Mouse (Mus musculus) embryonic facial prominence, embryonic 11.5 days (tissue): ENCODE measurements at regions not wholly inside any gene's neighbourhood (a gene's known extent, or its start where the extent isn't known, plus 50 kb on each side); places are given as distances from the start of the nearest gene placed in this dataset.

Experiments
- ATAC-seq: fragments of 200-750 bp; cut with Nextera tagmentation; replicated peaks from 2 replicates; pipeline ENCODE4 v1.8.0; 2017; ENCODE audit warnings: low read depth; ENCODE audit not compliant: insufficient number of reproducible peaks, low FRiP score, low TSS enrichment
- DNase-seq: peaks from one replicate; pipeline ENCODE4 v3.0.0-alpha.2; 2015; ENCODE audit warnings: low spot score
- H3K27ac ChIP-seq: fragments of 300-500 bp; sonication (generic); replicated peaks from 2 replicates; pipeline ENCODE4 v1.5.1; 2014; ENCODE audit warnings: mild to moderate bottlenecking, low read depth, low read length, control low read depth
- H3K27me3 ChIP-seq: fragments of 300-500 bp; sonication (generic); 2 replicates; pipeline ENCODE4 v1.6.1; 2014; ENCODE audit warnings: mild to moderate bottlenecking, low read length, moderate library complexity, mixed read lengths; ENCODE audit not compliant: control insufficient read depth, insufficient read depth
- H3K36me3 ChIP-seq: fragments of 300-500 bp; sonication (generic); replicated peaks from 2 replicates; pipeline ENCODE4 v1.6.1; 2014; ENCODE audit warnings: low read depth, mild to moderate bottlenecking, low read length, moderate library complexity, mixed read lengths; ENCODE audit not compliant: control insufficient read depth, insufficient read depth
- H3K4me1 ChIP-seq: fragments of 300-500 bp; sonication (generic); 2 replicates; pipeline ENCODE4 v1.6.1; 2014; ENCODE audit warnings: low read length, mixed read lengths; ENCODE audit not compliant: control insufficient read depth, insufficient read depth
- H3K4me2 ChIP-seq: fragments of 300-500 bp; sonication (generic); 2 replicates; pipeline ENCODE4 v1.6.1; 2014; ENCODE audit warnings: low read depth, mild to moderate bottlenecking, control low read depth, low read length, moderate library complexity
- H3K4me3 ChIP-seq: fragments of 300-500 bp; sonication (generic); 2 replicates; pipeline ENCODE4 v1.5.1; 2014; ENCODE audit warnings: low read depth, low read length, control low read depth
- H3K9ac ChIP-seq: fragments of 300-500 bp; sonication (generic); replicated peaks from 2 replicates; pipeline ENCODE4 v1.6.1; 2014; ENCODE audit warnings: mild to moderate bottlenecking, control low read depth, low read length
- H3K9me3 ChIP-seq: fragments of 300-500 bp; sonication (generic); replicated peaks from 2 replicates; pipeline ENCODE4 v1.6.1; 2016; ENCODE audit warnings: mild to moderate bottlenecking, low read length, inconsistent platforms, mixed read lengths; ENCODE audit not compliant: control insufficient read depth
- WGBS: fragments of 180-500 bp; shearing (Covaris S2); extraction: QIAGEN DNeasy Blood & Tissue Kit; methylation state at CpG from one replicate; pipeline ENCODE4 v1.1.7; 2014; 5-methylcytosine and 5-hydroxymethylcytosine counted together

- ATAC-seq, result no peak
- DNase-seq, result no peak
- 83% methylated on average over 8 of the region's 8 CpGs for WGBS
- H3K27me3 ChIP-seq, result no peaks in the 10 kb centered on the region
- no peak overlapping the region for H3K4me2 ChIP-seq
- no peak overlapping the region for H3K9ac ChIP-seq
- H3K4me3 ChIP-seq, result no peak overlapping the region
- H3K36me3 ChIP-seq, result no peaks in the 10 kb centered on the region
- no peaks in the 10 kb centered on the region for H3K9me3 ChIP-seq
- H3K27ac ChIP-seq, result no peak overlapping the region
- no peaks in the 10 kb centered on the region for H3K4me1 ChIP-seq
Observed at GRCm38 (mm10) chr8:44155705-44156321, 446.0 kb upstream of the Adam34 start.

- no peaks in the 10 kb centered on the region for H3K36me3 ChIP-seq
- 58% methylated on average over 6 of the region's 6 CpGs for WGBS
- no peak for ATAC-seq
Observed at GRCm38 (mm10) chr8:44165115-44165514, 455.3 kb upstream of the Adam34 start.

GRCm38 (mm10) chr8:44177016-44177415 is 467.2 kb upstream of the Adam34 start:
- 69% methylated on average over 4 of the region's 4 CpGs for WGBS
- Histone ChIP-seq H3K27me3 (no peaks in the 10 kb centered on the region), H3K4me3 (no peak overlapping the region), H3K4me1 (no peaks in the 10 kb centered on the region), H3K9ac (no peak overlapping the region), H3K9me3 (no peaks in the 10 kb centered on the region), H3K4me2 (no peak overlapping the region), H3K36me3 (no peaks in the 10 kb centered on the region), H3K27ac (no peak overlapping the region)
- DNase-seq (no peak), ATAC-seq (no peak)

More at GRCm38 (mm10) chr8:44165115-44165514, 455.3 kb upstream of the Adam34 start:
- no peak for DNase-seq
- H3K27me3 ChIP-seq, result no peaks in the 10 kb centered on the region
- H3K9me3 ChIP-seq, result no peaks in the 10 kb centered on the region
- no peaks in the 10 kb centered on the region for H3K4me1 ChIP-seq
- no peak overlapping the region for H3K4me2 ChIP-seq
- no peak overlapping the region for H3K4me3 ChIP-seq
- H3K9ac ChIP-seq, result no peak overlapping the region
- H3K27ac ChIP-seq, result no peak overlapping the region

GRCm38 (mm10) chr8:44202228-44202627 is 492.4 kb upstream of the Adam34 start:
- WGBS, result 79% methylated on average over 2 of the region's 2 CpGs
- no peaks in the 10 kb centered on the region for H3K4me1 ChIP-seq
- no peak for ATAC-seq

GRCm38 (mm10) chr8:44206391-44207170 is 496.7 kb upstream of the Adam34 start:
- Histone ChIP-seq H3K27me3 (no peaks in the 10 kb centered on the region), H3K36me3 (no peaks in the 10 kb centered on the region), H3K9me3 (no peaks in the 10 kb centered on the region), H3K9ac (no peak overlapping the region), H3K27ac (no peak overlapping the region), H3K4me2 (no peak overlapping the region), H3K4me3 (no peak overlapping the region), H3K4me1 (no peaks in the 10 kb centered on the region)
- DNase-seq (peak; percentile 43), ATAC-seq (no peak)
- 40% methylated on average over 11 of the region's 11 CpGs for WGBS

More at GRCm38 (mm10) chr8:44202228-44202627, 492.4 kb upstream of the Adam34 start:
- no peak overlapping the region for H3K27ac ChIP-seq
- H3K36me3 ChIP-seq, result no peaks in the 10 kb centered on the region
- H3K4me3 ChIP-seq, result no peak overlapping the region
- H3K27me3 ChIP-seq, result no peaks in the 10 kb centered on the region
- H3K4me2 ChIP-seq, result no peak overlapping the region
- no peaks in the 10 kb centered on the region for H3K9me3 ChIP-seq
- no peak for DNase-seq
- no peak overlapping the region for H3K9ac ChIP-seq

GRCm38 (mm10) chr8:44222346-44222745 is 512.5 kb upstream of the Adam34 start:
- DNase-seq, result peak; percentile 63
- no peak overlapping the region for H3K27ac ChIP-seq
- H3K9me3 ChIP-seq, result no peaks in the 10 kb centered on the region
- H3K4me3 ChIP-seq, result no peak overlapping the region
- no peaks in the 10 kb centered on the region for H3K4me1 ChIP-seq
- H3K4me2 ChIP-seq, result no peak overlapping the region
- WGBS, result 56% methylated on average over 1 of the region's 1 CpGs
- no peaks in the 10 kb centered on the region for H3K27me3 ChIP-seq
- no peak for ATAC-seq
- H3K9ac ChIP-seq, result no peak overlapping the region
- H3K36me3 ChIP-seq, result no peaks in the 10 kb centered on the region

- no peaks in the 10 kb centered on the region for H3K4me1 ChIP-seq
- H3K27me3 ChIP-seq, result no peaks in the 10 kb centered on the region
- H3K9ac ChIP-seq, result no peak overlapping the region
- no peak overlapping the region for H3K4me3 ChIP-seq
- 80% methylated on average over 3 of the region's 3 CpGs for WGBS
- no peaks in the 10 kb centered on the region for H3K9me3 ChIP-seq
- no peak for DNase-seq
- no peak for ATAC-seq
- no peaks in the 10 kb centered on the region for H3K36me3 ChIP-seq
- H3K4me2 ChIP-seq, result no peak overlapping the region
- H3K27ac ChIP-seq, result no peak overlapping the region
Observed at GRCm38 (mm10) chr8:44252393-44252792, 542.5 kb upstream of the Adam34 start.

GRCm38 (mm10) chr8:44257051-44257450 is 547.2 kb upstream of the Adam34 start:
- ATAC-seq, result no peak
- peak; percentile 54 for DNase-seq

More at GRCm38 (mm10) chr8:44257051-44257450, 547.2 kb upstream of the Adam34 start:
- Histone ChIP-seq H3K36me3 (no peaks in the 10 kb centered on the region), H3K27me3 (no peaks in the 10 kb centered on the region), H3K4me1 (no peaks in the 10 kb centered on the region), H3K4me2 (no peak overlapping the region), H3K9me3 (no peaks in the 10 kb centered on the region), H3K9ac (no peak overlapping the region), H3K27ac (no peak overlapping the region), H3K4me3 (no peak overlapping the region)
- WGBS, result 27% methylated on average over 6 of the region's 6 CpGs
